Mouse (Mus musculus) cerebellum, adult 8-10 months (tissue): ENCODE measurements at regions not wholly inside any gene's neighbourhood (a gene's known extent, or its start where the extent isn't known, plus 50 kb on each side); places are given as distances from the start of the nearest gene placed in this dataset.
"Not testable (repeated sequence)": the region's sequence is repeated elsewhere in the genome, so short reads cannot be mapped to it uniquely, and the experiment has no call there.

Source experiments
- DNase-seq: peaks from one replicate; pipeline ENCODE4 v3.0.0; 2022

GRCm38 (mm10) chrX:14792261-14792660 lies 581.3 kb downstream of the H2al1n start:
- DNase-seq: not testable (repeated sequence)

GRCm38 (mm10) chrX:14835862-14836261 lies 624.9 kb downstream of the H2al1n start:
- no peak for DNase-seq

GRCm38 (mm10) chrX:14839740-14840419 lies 628.9 kb downstream of the H2al1n start:
- peak; percentile 11 for DNase-seq

GRCm38 (mm10) chrX:14840420-14840757 lies 629.4 kb downstream of the H2al1n start:
- no peak for DNase-seq

- DNase-seq: no peak
These were observed 634.4 kb downstream of the H2al1n start for GRCm38 (mm10) chrX:14845353-14845752.

GRCm38 (mm10) chrX:14884612-14885011 lies 673.7 kb downstream of the H2al1n start:
- DNase-seq: peak; percentile 29
